Mouse (Mus musculus): ENCODE measurements around the gene Ngef. TPM values are rescaled to one million over a fixed set of nuclear protein-coding genes. Genes with fewer than 3 reads are reported as not detected.

Gene Ngef
- polyA plus RNA-seq (2021) = 8.6 TPM

DNA sequence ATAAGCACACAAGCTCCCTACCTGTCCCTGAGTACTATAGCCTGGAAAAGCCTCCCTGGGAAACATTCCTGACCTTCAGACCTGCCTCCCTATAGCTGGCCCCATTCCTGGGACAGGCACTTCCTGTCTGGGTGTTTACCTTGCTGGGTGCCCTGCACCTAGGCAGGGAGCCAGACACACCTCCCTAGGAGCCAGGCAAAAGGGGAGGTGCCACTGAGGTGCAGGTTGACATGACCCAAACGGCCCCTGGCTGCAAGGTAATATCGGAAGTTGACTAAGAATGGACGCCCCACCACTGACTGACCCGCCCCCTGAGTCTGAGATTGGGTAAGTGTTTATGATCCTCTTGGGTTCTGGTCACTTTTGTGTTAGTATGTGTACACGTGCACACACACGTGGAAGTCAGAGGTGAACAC is at the start of gene Ngef:
Ngef (minus strand) TSS at position 71 of the 416 bp plus-strand sequence.
- ATAC-seq = no peak
- ChIA-PET POLR2A (interaction anchor here (0.5 to 0.7 kb wide), 2 partner anchors 20 to 1105 kb away, joined by 3 to 7 read pairs; no protein-coding TSS in a partner anchor), CTCF (interaction anchor here (1.4 kb wide), 1 partner anchor 32 kb away, joined by 3 read pairs; no protein-coding TSS in a partner anchor)
- no peak for DNase-seq (ENCODE audit: low read depth, low spot score)
- H3K27me3 ChIP-seq = no peaks in the 10 kb centered on the region
- TF ChIP-seq CTCF (IDR thresholded peaks at IDR 0.05) = no peak
- in situ Hi-C loops (cut with MboI; ENCODE audit: low pct_unique_long_range_greater_than_20kb) = no loop called here

DNA sequence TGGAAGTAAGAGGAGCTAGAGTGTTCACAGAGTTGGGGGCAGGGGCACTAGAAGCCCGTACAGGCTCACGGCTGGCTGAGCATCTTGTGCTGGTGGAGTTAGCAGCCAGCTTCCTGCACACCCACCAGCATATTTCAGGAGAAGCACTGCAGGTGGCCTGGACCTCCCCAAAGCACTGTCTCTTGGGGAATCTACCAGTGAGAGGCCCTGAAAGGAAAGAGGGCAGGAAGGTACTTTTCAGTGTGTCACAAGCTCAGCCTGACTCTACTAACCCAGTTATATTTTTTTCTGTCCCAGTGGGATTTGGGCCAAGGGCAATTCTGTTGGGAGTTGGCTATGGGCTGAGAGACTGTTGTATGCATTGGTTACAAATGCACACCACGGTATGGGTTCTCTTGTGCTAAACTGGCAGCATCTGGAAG is 48.2 kb upstream of the Ngef start:
- peak; percentile 86 for ATAC-seq
- ChIA-PET CTCF (interaction anchor here (0.9 to 1.3 kb wide), 4 partner anchors 13 to 142 kb away, joined by 3 read pairs; no protein-coding TSS in a partner anchor), POLR2A (no interaction called here)
- no peaks in the 10 kb centered on the region for H3K27me3 ChIP-seq
- in situ Hi-C loops (cut with MboI; ENCODE audit: low pct_unique_long_range_greater_than_20kb) = no loop called here
- DNase-seq (ENCODE audit: low read depth, low spot score) = peak; percentile 76
- TF ChIP-seq CTCF (IDR thresholded peaks at IDR 0.05) = no peak

DNA sequence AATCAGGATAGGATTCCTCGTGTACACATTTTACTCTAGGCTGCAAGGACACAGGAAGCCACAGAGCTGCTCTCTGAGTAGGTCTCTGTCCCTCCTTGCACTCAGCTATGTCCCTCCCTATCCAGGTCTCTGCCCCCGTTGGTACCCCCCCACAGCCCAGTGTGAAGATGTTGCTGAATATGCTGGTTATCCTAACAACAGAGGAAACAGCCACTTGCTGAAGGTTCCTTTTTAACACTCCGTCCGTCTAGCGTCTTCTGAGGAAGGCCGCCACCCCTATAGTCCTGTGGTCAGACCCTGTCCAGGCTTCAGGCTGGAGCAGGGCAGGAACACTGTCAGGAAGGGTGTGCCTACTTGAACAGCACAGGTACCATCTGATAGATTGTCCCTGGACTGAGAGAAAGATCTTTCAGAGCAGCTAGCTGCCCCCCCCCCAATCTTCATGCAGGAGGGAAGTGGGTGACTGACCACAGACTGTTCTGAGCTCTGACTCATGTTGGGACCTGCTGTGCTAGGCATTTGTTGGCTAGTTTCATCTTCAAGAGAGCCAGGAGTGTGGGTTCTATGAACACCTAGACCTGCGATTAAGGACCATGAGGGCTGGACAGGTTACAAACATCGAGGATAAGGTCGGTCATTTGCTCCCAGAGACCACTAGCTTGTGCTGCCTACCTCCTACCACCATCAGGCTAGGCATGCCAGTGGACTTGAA is 47.6 kb upstream of the Ngef start:
- ATAC-seq (peak; percentile 56), DNase-seq (ENCODE audit: low read depth, low spot score) (peak; percentile 88)
- in situ Hi-C loops (cut with MboI; ENCODE audit: low pct_unique_long_range_greater_than_20kb) = no loop called here
- ChIA-PET POLR2A (no interaction called here), CTCF (interaction anchor here (0.7 to 1.8 kb wide), 7 partner anchors 10 to 142 kb away, joined by 3 to 4 read pairs (median 3); no protein-coding TSS in a partner anchor)
- no peak for TF ChIP-seq CTCF (IDR thresholded peaks at IDR 0.05)
- no peaks in the 10 kb centered on the region for H3K27me3 ChIP-seq

DNA sequence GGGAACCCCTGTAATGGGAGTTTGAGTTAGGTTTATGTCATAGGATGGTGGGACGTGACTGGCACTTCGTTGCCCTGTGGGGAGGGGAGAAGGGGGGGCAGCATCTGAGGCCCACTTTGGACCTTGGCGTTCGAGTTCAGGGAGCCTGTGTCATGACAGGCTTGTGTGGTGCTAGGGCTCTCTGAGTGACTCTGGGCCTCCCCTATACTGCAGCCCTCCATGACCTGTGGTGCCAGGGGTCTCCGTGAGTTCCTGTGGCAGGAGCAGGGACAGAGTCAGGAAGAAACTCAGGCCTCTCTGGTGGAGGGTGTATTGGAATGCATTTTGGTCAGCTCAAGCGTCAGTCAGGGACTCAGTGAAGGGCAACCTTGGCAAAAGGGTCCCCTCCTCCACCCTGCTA is 47.0 kb upstream of the Ngef start:
- no peaks in the 10 kb centered on the region for H3K27me3 ChIP-seq
- in situ Hi-C loops (cut with MboI; ENCODE audit: low pct_unique_long_range_greater_than_20kb) = no loop called here
- no peak for TF ChIP-seq CTCF (IDR thresholded peaks at IDR 0.05)
- CTCF ChIA-PET = interaction anchor here (0.7 to 1.8 kb wide), 4 partner anchors 10 to 141 kb away, joined by 3 to 4 read pairs (median 3); no protein-coding TSS in a partner anchor
- POLR2A ChIA-PET = interaction anchor here (0.7 kb wide), 1 partner anchor 104 kb away, joined by 3 read pairs; no protein-coding TSS in a partner anchor
- DNase-seq (ENCODE audit: low read depth, low spot score) = no peak
- no peak for ATAC-seq

DNA sequence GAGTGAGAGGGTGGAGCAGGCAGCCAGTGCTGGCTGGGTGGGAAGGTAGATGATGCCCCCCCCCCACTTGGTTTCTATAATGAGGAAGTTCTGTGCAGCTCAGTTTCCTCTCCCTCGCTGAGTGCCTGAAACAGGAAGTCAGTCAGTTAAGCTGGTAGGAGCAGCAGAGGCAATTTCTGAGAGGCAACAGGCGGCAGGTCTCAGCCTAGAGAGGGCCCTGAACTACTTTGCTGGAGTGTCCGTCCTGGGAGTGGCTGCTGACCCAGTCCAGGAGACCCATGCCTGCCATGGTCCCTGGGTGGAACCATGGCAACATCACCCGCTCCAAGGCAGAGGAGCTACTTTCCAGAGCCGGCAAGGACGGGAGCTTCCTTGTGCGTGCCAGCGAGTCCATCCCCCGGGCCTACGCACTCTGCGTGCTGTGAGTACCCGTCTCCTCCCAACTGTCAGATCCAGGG is 46.6 kb upstream of the Ngef start, which contains the start of gene Inpp5d:
Inpp5d (plus strand) TSS at position 102 of the 458 bp plus-strand sequence.
- ATAC-seq = no peak
- CTCF ChIA-PET = interaction anchor here (1.2 to 1.8 kb wide), 3 partner anchors 9 to 78 kb away, joined by 3 to 6 read pairs (median 4); no protein-coding TSS in a partner anchor
- TF ChIP-seq CTCF (IDR thresholded peaks at IDR 0.05) = no peak
- DNase-seq (ENCODE audit: low read depth, low spot score) = no peak
- in situ Hi-C loops (cut with MboI; ENCODE audit: low pct_unique_long_range_greater_than_20kb) = no loop called here
- POLR2A ChIA-PET = interaction anchor here (0.7 kb wide), 1 partner anchor 103 kb away, joined by 3 read pairs; no protein-coding TSS in a partner anchor
- no peaks in the 10 kb centered on the region for H3K27me3 ChIP-seq

DNA sequence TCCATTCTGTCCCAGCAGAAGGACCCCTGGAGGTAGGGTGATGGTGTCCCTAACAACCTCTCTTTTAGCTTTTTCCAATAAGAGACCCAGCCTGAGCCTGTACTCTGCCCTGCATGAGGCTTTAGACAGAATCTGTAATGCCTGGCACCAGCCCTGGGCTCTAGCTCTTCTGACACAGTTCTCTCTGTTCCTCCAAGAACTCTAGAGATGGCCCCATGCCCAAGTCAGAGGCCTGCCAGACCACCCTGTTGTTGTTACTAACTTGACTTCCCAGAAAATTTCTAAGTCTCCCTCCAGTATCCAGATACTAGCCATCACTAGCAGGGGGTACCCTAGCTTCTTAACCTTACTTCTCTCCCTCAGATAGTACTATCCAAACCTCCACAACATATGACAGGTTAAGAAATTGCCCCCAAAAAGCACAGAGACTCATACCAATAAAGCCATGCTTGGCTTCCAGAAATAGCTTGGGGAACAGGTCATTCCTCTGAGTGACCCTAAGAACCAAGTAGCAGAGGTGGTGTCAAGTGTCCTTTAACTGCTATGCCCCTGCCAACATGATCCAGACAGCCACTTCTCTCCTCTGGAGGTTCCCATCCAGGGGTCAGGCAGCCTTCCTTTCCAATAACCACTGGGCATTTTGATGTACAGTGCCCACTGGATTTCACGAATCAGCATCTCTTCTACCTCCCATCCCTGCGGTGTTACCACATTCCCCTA is 41.1 kb upstream of the Ngef start:
- DNase-seq (ENCODE audit: low read depth, low spot score) (no peak), ATAC-seq (no peak)
- in situ Hi-C loops (cut with MboI; ENCODE audit: low pct_unique_long_range_greater_than_20kb) = no loop called here
- H3K27me3 ChIP-seq = no peaks in the 10 kb centered on the region
- POLR2A ChIA-PET = no interaction called here
- TF ChIP-seq CTCF (IDR thresholded peaks at IDR 0.05) = no peak
- CTCF ChIA-PET = no interaction called here

DNA sequence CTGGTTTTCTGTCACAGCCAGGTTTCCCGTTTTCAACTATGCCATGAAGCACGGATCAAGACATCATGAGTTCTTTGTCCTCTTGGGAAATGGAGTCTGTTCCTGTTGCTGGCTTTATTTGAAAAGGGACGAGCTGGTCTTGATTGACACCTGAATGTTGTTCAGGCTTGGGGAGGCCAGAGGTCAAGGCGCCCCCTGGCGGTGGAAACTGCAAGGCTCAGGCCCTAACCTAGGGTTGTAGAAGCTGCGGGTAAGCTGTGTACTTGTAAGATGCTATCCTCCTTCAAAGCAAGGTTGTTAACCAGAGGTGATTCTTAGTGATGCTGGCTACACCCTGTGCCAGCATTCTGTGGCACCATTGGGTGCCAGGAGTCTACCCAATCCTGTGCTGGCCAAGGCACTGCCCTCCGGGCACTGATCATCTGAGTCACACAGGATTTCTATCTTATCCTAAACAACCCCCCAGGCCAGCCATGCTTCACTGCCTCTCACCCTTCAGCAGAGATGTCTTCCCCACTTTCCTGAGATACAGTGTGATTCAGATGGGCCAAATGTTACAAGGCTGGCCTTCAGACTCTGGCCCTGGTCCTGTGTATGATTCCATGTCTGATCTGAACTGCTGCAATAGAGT is 34.9 kb upstream of the Ngef start:
- ATAC-seq (peak; percentile 85), DNase-seq (ENCODE audit: low read depth, low spot score) (peak; percentile 84)
- CTCF ChIA-PET = interaction anchor here (0.9 to 1.9 kb wide), 8 partner anchors 11 to 67 kb away, joined by 3 to 6 read pairs (median 3); partner anchors contain the start of gene Inpp5d
- H3K27me3 ChIP-seq = no peaks in the 10 kb centered on the region
- POLR2A ChIA-PET = no interaction called here
- TF ChIP-seq CTCF (IDR thresholded peaks at IDR 0.05) = peak; percentile 79
- in situ Hi-C loops (cut with MboI; ENCODE audit: low pct_unique_long_range_greater_than_20kb) = loop anchor here (5.0 kb wide), 1 partner anchor 106 kb away; no protein-coding TSS in a partner anchor

DNA sequence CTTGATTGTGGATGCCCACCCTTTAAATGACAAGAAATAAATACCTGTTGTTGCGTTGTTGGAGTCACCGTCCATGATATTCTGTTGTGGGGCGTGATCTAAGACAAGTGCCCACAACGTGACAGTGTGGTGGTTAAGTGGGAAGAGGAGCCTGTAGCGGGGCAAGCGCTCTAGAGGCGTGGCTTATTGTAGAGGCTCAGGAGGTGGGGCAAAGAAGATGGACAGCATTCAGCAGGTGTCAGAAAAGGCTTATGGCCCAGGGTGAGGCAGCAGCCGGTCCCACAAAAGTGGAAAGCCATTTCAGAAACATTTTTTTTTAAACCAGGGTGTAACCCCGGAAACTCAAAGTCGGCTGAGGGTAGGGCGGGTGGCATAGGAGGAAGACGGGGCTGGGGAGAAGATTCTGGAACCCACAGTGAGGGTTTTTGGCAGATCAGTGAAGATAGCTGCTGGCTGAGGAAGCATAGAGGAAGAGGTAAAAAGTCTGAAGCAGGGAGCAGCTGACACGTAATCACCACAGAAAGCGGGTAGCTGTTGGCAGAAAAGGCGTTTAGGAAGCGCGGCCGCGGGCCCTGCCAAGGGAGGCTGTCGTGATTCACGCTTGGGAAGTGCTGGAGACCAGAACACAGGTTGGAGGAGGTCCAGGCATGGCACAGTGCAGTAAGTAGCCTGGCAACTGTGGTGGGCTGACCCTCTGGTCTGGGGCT is 33.9 kb upstream of the Ngef start:
- ATAC-seq (no peak), DNase-seq (ENCODE audit: low read depth, low spot score) (peak; percentile 13)
- H3K27me3 ChIP-seq = no peaks in the 10 kb centered on the region
- TF ChIP-seq CTCF (IDR thresholded peaks at IDR 0.05) = no peak
- ChIA-PET CTCF (interaction anchor here (1.0 to 1.7 kb wide), 4 partner anchors 11 to 35 kb away, joined by 3 to 6 read pairs (median 3); partner anchors contain the start of gene Inpp5d), POLR2A (interaction anchor here (0.7 kb wide), 1 partner anchor 66 kb away, joined by 3 read pairs; no protein-coding TSS in a partner anchor)
- in situ Hi-C loops (cut with MboI; ENCODE audit: low pct_unique_long_range_greater_than_20kb) = loop anchor here (5.0 kb wide), 1 partner anchor 105 kb away; no protein-coding TSS in a partner anchor

DNA sequence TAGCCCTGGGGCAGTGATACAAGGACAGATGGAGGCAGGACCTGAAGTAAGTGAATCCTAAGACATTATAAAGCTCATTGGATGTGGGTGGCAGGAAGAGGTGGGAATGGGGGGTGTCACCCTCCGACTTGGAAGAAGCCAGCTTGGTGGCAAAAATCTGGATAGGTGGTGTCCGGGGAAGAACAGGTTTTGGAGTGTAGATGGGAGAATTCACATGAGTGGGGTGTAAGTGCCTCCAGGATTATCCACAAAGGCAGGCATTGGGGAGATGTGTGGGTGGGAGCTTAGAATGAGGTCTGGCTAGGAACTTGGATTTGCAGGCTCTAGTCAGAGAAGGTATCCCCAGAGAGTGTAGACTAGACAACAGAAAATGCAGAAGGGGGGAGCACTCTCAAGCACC is 31.6 kb upstream of the Ngef start:
- in situ Hi-C loops (cut with MboI; ENCODE audit: low pct_unique_long_range_greater_than_20kb) = loop anchor here (5.0 kb wide), 1 partner anchor 103 kb away; no protein-coding TSS in a partner anchor
- ChIA-PET CTCF (no interaction called here), POLR2A (no interaction called here)
- no peaks in the 10 kb centered on the region for H3K27me3 ChIP-seq
- DNase-seq (ENCODE audit: low read depth, low spot score) (no peak), ATAC-seq (no peak)
- no peak for TF ChIP-seq CTCF (IDR thresholded peaks at IDR 0.05)
